Mouse (Mus musculus): Measurements from ENCODE around the gene Tdg. TPM values are rescaled to one million over a fixed set of nuclear protein-coding genes. Genes with fewer than 3 reads are reported as not detected.
"Not testable (repeated sequence)": the region's sequence is repeated elsewhere in the genome, so short reads cannot be mapped to it uniquely, and the experiment has no call there.

Tdg gene
- polyA plus RNA-seq (2016; fragmentation: Nextera tagmentation; extraction: Ambion mirVana) = 112 and 115 TPM in 2 replicates

DNA sequence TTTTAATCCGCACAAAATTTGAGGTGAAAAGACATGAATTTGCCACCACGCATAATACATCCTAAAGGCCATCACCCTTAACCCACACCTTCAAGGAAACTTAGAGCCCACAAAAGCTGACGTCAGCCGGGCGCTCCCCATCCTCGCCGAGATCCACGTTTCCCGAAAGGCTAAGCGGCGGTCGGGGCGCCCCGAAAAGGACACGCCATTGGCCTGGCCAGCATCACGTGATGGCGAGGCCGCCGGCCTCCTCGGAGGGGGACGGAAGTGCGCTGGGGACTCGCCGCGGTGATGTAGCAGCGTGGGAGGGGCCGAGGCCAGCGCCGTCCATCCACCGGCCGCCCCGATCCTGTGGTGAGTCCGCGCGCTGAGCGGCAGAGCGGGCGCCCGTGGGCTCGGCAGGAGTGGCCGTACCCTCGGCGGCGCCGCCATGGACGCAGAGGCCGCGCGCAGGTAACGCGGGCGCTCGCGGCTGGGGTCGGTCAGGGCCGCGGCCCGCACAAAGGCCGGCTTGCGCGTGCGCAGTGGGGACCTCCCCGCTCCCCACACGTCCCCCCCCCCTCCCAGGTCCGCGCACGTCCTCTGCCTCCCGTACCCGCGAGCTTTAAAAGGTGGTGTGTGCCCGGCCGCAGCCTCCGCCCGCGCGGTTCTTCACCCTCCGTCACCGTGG lies at the start of gene Tdg:
Gene Tdg, plus strand, starts transcription at position 243 of the 670 bp plus-strand sequence.
- H3K36me3 ChIP-seq = peaks cover 25% of the 10 kb centered on the region
- H3K9me3 ChIP-seq (replicated peaks); H3K27me3 ChIP-seq (replicated peaks): not testable (repeated sequence)
- H3K27ac ChIP-seq (ENCODE audit: poor library complexity, severe bottlenecking) = peak within 1 kb of the TSS; percentile 93
- peak within 1 kb of the TSS; percentile 85 for H3K9ac ChIP-seq
- H3K4me2 ChIP-seq = peak within 1 kb of the TSS; percentile 96
- peak; percentile 99 for ATAC-seq (ENCODE audit: insufficient number of reproducible peaks, low FRiP score)
- WGBS = under 1% methylated on average over 71 of the region's 78 CpGs
- peak within 1 kb of the TSS; percentile 79 for H3K4me3 ChIP-seq
- H3K4me1 ChIP-seq (replicated peaks) = peaks cover 15% of the 10 kb centered on the region

DNA sequence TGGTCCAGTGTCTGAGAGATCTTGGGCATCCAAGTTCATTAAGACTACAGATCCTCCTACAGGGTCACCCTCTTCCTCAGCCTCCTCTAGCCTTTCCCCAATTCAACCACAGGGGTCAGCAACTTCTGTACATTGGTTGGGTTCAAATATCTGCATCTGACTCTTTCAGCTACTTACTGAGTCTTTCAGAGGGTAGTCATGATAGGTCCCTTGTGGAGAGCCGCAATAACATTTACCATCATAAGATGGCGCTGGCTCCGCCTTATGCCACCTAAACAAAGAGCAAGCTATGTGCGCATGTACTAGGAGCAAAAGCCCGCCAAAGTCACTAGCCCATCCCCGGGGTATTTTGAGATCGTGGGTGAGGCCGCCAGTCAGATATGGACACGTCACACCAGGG lies 40.0 kb upstream of the Tdg start:
- H3K4me1 ChIP-seq (replicated peaks); H3K27ac ChIP-seq (ENCODE audit: poor library complexity, severe bottlenecking); H3K4me3 ChIP-seq; H3K9ac ChIP-seq; H3K4me2 ChIP-seq; ATAC-seq (ENCODE audit: insufficient number of reproducible peaks, low FRiP score); H3K9me3 ChIP-seq (replicated peaks); H3K27me3 ChIP-seq (replicated peaks); H3K36me3 ChIP-seq: not testable (repeated sequence)
- WGBS = 73% methylated on average over 9 of the region's 9 CpGs

GRCm38 (mm10) chr10:82594421-82594820 lies 35.2 kb upstream of the Tdg start:
- H3K36me3 ChIP-seq; H3K4me1 ChIP-seq (replicated peaks); H3K9ac ChIP-seq; H3K27me3 ChIP-seq (replicated peaks); H3K27ac ChIP-seq (ENCODE audit: poor library complexity, severe bottlenecking); H3K4me2 ChIP-seq; H3K9me3 ChIP-seq (replicated peaks); ATAC-seq (ENCODE audit: insufficient number of reproducible peaks, low FRiP score); H3K4me3 ChIP-seq: not testable (repeated sequence)
- WGBS = 63% methylated on average over 4 of the region's 4 CpGs

- H3K9ac ChIP-seq = peak overlapping the region; percentile 81
- no peak for ATAC-seq (ENCODE audit: insufficient number of reproducible peaks, low FRiP score)
- peaks cover 4% of the 10 kb centered on the region; the same call in 1 of the 2 replicates for H3K4me1 ChIP-seq (replicated peaks)
- 28% methylated on average over 9 of the region's 9 CpGs for WGBS
- H3K4me2 ChIP-seq = peak overlapping the region; percentile 73
- H3K9me3 ChIP-seq (replicated peaks) = no peaks in the 10 kb centered on the region
- H3K27me3 ChIP-seq (replicated peaks) = no peaks in the 10 kb centered on the region
- peak overlapping the region; percentile 86 for H3K4me3 ChIP-seq
- peaks cover 14% of the 10 kb centered on the region; the same call in 1 of the 2 replicates for H3K36me3 ChIP-seq
- H3K27ac ChIP-seq (ENCODE audit: poor library complexity, severe bottlenecking) = no peak overlapping the region
Observed at GRCm38 (mm10) chr10:82622235-82622634, 7.4 kb upstream of the Tdg start.

- Histone ChIP-seq H3K27ac (ENCODE audit: poor library complexity, severe bottlenecking) (peak within 1 kb of the TSS; percentile 71), H3K4me1 (replicated peaks) (peaks cover 4% of the 10 kb centered on the region; the same call in 1 of the 2 replicates), H3K9ac (peak within 1 kb of the TSS; percentile 81), H3K27me3 (replicated peaks) (no peaks in the 10 kb centered on the region), H3K9me3 (replicated peaks) (no peaks in the 10 kb centered on the region), H3K4me2 (peak within 1 kb of the TSS; percentile 73), H3K36me3 (peaks cover 11% of the 10 kb centered on the region; the same call in 1 of the 2 replicates), H3K4me3 (peak within 1 kb of the TSS; percentile 86)
- ATAC-seq (ENCODE audit: insufficient number of reproducible peaks, low FRiP score) = peak; percentile 92
- under 1% methylated on average over 60 of the region's 61 CpGs for WGBS
Observed at GRCm38 (mm10) chr10:82622671-82623552, 6.7 kb upstream of the Tdg start, which contains the start of gene 1190007I07Rik. Gene 1190007I07Rik (minus strand): TSS chr10:82623228.

GRCm38 (mm10) chr10:82623553-82623932 lies 6.1 kb upstream of the Tdg start:
- H3K36me3 ChIP-seq = peaks cover 11% of the 10 kb centered on the region; the same call in 1 of the 2 replicates
- H3K27ac ChIP-seq (ENCODE audit: poor library complexity, severe bottlenecking) = peak overlapping the region; percentile 71
- H3K9ac ChIP-seq = peak overlapping the region; percentile 81; the same call in 1 of the 2 replicates
- not testable (repeated sequence) for H3K9me3 ChIP-seq (replicated peaks); H3K4me1 ChIP-seq (replicated peaks); H3K27me3 ChIP-seq (replicated peaks)
- 1% methylated on average over 2 of the region's 2 CpGs for WGBS
- H3K4me3 ChIP-seq = peak overlapping the region; percentile 86
- ATAC-seq (ENCODE audit: insufficient number of reproducible peaks, low FRiP score) = peak; percentile 9; the same call in 1 of the 2 replicates
- H3K4me2 ChIP-seq = peak overlapping the region; percentile 73

- H3K4me3 ChIP-seq = peak overlapping the region; percentile 79
- peaks cover 21% of the 10 kb centered on the region for H3K36me3 ChIP-seq
- no peaks in the 10 kb centered on the region for H3K9me3 ChIP-seq (replicated peaks)
- 5% methylated on average over 11 of the region's 11 CpGs for WGBS
- ATAC-seq (ENCODE audit: insufficient number of reproducible peaks, low FRiP score) = peak; percentile 43
- H3K27me3 ChIP-seq (replicated peaks) = no peaks in the 10 kb centered on the region
- peak overlapping the region; percentile 85 for H3K9ac ChIP-seq
- peak overlapping the region; percentile 93 for H3K27ac ChIP-seq (ENCODE audit: poor library complexity, severe bottlenecking)
- H3K4me1 ChIP-seq (replicated peaks) = peaks cover 15% of the 10 kb centered on the region
- peak overlapping the region; percentile 96 for H3K4me2 ChIP-seq
Observed at GRCm38 (mm10) chr10:82629111-82629585, 480 bp upstream of the Tdg start.

GRCm38 (mm10) chr10:82630497-82630896 lies 869 bp downstream of the Tdg start:
- H3K4me1 ChIP-seq (replicated peaks) = peaks cover 15% of the 10 kb centered on the region
- H3K27ac ChIP-seq (ENCODE audit: poor library complexity, severe bottlenecking) = no peak overlapping the region
- peak overlapping the region; percentile 86 for H3K4me2 ChIP-seq
- peak overlapping the region; percentile 79 for H3K4me3 ChIP-seq
- H3K9ac ChIP-seq = peak overlapping the region; percentile 85
- no peaks in the 10 kb centered on the region for H3K27me3 ChIP-seq (replicated peaks)
- peaks cover 29% of the 10 kb centered on the region for H3K36me3 ChIP-seq
- whole genome bisulfite sequencing = 17% methylated on average over 7 of the region's 7 CpGs
- H3K9me3 ChIP-seq (replicated peaks) = no peaks in the 10 kb centered on the region
- no peak for ATAC-seq (ENCODE audit: insufficient number of reproducible peaks, low FRiP score)

- no peak for ATAC-seq (ENCODE audit: insufficient number of reproducible peaks, low FRiP score)
- H3K27ac ChIP-seq (ENCODE audit: poor library complexity, severe bottlenecking) = no peak overlapping the region
- H3K4me1 ChIP-seq (replicated peaks) = peaks cover 15% of the 10 kb centered on the region
- 78% methylated on average over 7 of the region's 7 CpGs for WGBS
- peak overlapping the region; percentile 86 for H3K4me2 ChIP-seq
- H3K27me3 ChIP-seq (replicated peaks) = no peaks in the 10 kb centered on the region
- H3K4me3 ChIP-seq = peak overlapping the region; percentile 79
- no peaks in the 10 kb centered on the region for H3K9me3 ChIP-seq (replicated peaks)
- H3K9ac ChIP-seq = no peak overlapping the region
- peaks cover 33% of the 10 kb centered on the region for H3K36me3 ChIP-seq
Observed at GRCm38 (mm10) chr10:82631133-82631532, 1.5 kb downstream of the Tdg start.

GRCm38 (mm10) chr10:82632496-82633280 lies 3.1 kb downstream of the Tdg start:
- WGBS = 95% methylated on average over 12 of the region's 12 CpGs
- H3K27ac ChIP-seq (ENCODE audit: poor library complexity, severe bottlenecking) = no peak overlapping the region
- no peak overlapping the region for H3K4me3 ChIP-seq
- no peak overlapping the region for H3K9ac ChIP-seq
- H3K4me2 ChIP-seq = no peak overlapping the region
- no peak for ATAC-seq (ENCODE audit: insufficient number of reproducible peaks, low FRiP score)
- no peaks in the 10 kb centered on the region for H3K27me3 ChIP-seq (replicated peaks)
- peaks cover 15% of the 10 kb centered on the region for H3K4me1 ChIP-seq (replicated peaks)
- H3K36me3 ChIP-seq = peaks cover 49% of the 10 kb centered on the region
- no peaks in the 10 kb centered on the region for H3K9me3 ChIP-seq (replicated peaks)

Data from heart, embryonic 12.5 days (tissue).